Mouse (Mus musculus): ENCODE results near the gene 4933428G20Rik. TPM values are rescaled to one million over a fixed set of nuclear protein-coding genes. Genes with fewer than 3 reads are reported as not detected.

4933428G20Rik gene
- total and polyA plus RNA-seq, 3 experiments, result not detected

DNA sequence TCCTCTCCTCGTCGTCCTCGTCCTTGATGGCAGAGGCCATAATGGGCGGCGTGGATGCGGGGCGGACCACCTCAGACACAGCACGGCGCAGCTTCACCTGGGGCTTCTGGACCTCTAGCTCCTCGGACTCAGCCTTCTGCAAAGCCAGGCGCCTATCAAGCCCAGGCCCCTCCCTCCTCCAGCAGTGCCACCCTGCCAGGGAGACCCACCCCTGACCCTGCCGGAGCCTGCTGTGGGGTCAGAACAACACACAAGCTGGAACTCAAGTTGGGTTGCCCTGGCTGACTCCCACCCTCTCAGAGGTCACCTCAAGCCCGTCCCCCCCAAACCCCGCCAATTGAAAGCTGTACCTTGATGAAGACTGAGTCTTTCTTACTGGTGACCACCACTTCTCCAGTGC lies 23.0 kb upstream of the 4933428G20Rik start:
- Histone ChIP-seq H3K9me3 (replicated peaks) (no peaks in the 10 kb centered on the region), H3K4me1 (ENCODE audit: insufficient read depth, low read depth, low read length) (no peaks in the 10 kb centered on the region), H3K4me3 (ENCODE audit: low read depth, low read length) (no peak overlapping the region), H3K27me3 (ENCODE audit: insufficient read depth, low read length) (peaks cover 80% of the 10 kb centered on the region), H3K36me3 (replicated peaks) (no peaks in the 10 kb centered on the region)
- ATAC-seq (ENCODE audit: extremely low read depth, insufficient number of reproducible peaks, low FRiP score, poor library complexity, severe bottlenecking) (no peak), DNase-seq (ENCODE audit: low spot score) (no peak)
- TF ChIP-seq TAL1 (conservative IDR thresholded peaks at IDR 0.05; ENCODE audit: low read depth, low read length) (no peak), CTCF (IDR thresholded peaks at IDR 0.05; ENCODE audit: low read depth, low read length) (no peak), POLR2AphosphoS5 (IDR thresholded peaks at IDR 0.05; ENCODE audit: insufficient replicate concordance, low read depth, low read length) (no peak), GATA1 (IDR thresholded peaks at IDR 0.05; ENCODE audit: borderline replicate concordance, low read length) (no peak), GATA2 (IDR thresholded peaks at IDR 0.05; ENCODE audit: borderline replicate concordance, low read depth, low read length) (no peak)

DNA sequence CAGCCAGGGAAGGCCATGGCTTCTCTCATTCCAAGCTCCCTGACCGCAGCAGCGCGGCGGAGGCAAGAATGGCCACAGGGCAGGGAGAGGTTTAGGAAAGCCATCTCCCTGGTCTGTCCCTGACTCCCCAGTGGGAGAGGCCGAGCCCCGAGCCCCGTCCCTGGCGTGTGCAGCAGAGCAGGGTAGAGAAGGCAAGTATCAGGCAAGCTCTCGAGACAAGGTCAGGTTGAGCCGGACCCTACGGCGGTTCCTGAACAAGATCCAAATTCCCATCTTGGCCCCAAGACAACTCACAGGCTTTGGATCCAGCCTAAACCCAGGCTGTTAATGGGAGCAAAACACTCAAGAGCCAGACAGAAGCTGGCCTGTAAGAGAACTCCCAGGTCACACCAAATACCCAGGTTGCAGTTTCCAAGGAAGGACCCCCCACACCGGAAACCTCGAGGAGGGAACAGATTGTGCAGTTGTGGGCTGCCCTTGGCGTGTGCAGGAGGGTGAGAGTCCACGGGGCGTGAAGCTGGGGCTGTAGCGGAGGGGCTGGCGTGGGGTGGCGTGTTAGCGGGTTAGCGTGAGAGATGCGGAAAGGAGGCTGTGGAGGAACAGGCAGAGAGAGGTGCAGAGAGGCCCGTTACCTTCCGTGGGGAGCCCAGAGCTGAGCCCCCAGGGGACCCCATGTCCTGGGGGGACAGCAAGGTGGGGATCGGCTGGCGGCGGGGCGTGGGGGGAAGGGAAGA lies 21.8 kb upstream of the 4933428G20Rik start:
- ATAC-seq (ENCODE audit: extremely low read depth, insufficient number of reproducible peaks, low FRiP score, poor library complexity, severe bottlenecking), result no peak
- Histone ChIP-seq H3K4me3 (ENCODE audit: low read depth, low read length) (no peak overlapping the region), H3K36me3 (replicated peaks) (no peaks in the 10 kb centered on the region)

DNA sequence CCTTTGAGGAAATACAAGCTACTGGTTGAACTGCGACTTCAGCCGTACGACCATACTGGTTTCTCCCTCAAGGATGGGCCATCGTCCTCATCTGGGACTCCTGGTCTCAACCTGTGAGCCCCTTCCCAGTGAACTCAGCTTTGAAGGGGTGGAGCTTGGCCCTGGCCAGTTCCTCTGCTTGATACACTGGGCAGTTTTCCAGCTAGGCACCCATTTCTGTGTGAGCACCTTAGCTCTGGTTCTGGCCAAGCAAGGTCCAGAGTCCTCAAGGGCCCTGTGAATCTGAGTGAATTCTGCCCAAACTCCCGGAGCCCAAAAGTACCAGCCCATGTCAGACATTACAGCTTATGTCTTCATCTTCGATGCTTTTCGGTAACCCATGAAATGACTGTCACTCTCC lies 20.4 kb upstream of the 4933428G20Rik start:
- peaks cover 81% of the 10 kb centered on the region for H3K27me3 ChIP-seq (ENCODE audit: insufficient read depth, low read length)
- no peak for TF ChIP-seq POLR2AphosphoS5 (IDR thresholded peaks at IDR 0.05; ENCODE audit: insufficient replicate concordance, low read depth, low read length)
- ATAC-seq (ENCODE audit: extremely low read depth, insufficient number of reproducible peaks, low FRiP score, poor library complexity, severe bottlenecking), result no peak

More for the DNA sequence above, 21.8 kb upstream of the 4933428G20Rik start:
- DNase-seq (ENCODE audit: low spot score), result no peak
- TF ChIP-seq CTCF (IDR thresholded peaks at IDR 0.05; ENCODE audit: low read depth, low read length) (no peak), TAL1 (conservative IDR thresholded peaks at IDR 0.05; ENCODE audit: low read depth, low read length) (no peak), POLR2AphosphoS5 (IDR thresholded peaks at IDR 0.05; ENCODE audit: insufficient replicate concordance, low read depth, low read length) (no peak), GATA2 (IDR thresholded peaks at IDR 0.05; ENCODE audit: borderline replicate concordance, low read depth, low read length) (no peak), GATA1 (IDR thresholded peaks at IDR 0.05; ENCODE audit: borderline replicate concordance, low read length) (no peak)
- H3K9me3 ChIP-seq (replicated peaks), result no peaks in the 10 kb centered on the region
- no peaks in the 10 kb centered on the region for H3K4me1 ChIP-seq (ENCODE audit: insufficient read depth, low read depth, low read length)
- peaks cover 83% of the 10 kb centered on the region for H3K27me3 ChIP-seq (ENCODE audit: insufficient read depth, low read length)

DNA sequence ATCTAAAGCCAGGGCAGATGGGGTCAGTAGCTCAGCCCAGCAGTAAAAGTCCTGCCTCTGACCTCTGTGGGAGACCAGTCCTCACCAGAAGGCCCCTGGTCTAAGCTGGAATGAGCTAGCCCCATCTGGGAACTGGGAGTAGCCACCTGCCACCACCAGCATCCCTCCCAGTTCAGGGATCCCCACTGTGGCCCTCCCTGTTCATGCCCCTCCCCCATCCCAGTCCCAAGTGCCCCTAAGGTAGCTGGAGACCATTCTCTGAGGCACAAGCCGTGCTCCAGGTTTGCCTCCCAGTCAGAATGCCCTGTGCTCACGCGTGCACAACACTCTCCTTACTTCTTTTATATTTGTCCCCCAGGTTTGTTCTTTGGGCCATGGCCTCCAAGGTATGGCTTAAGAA lies 12.9 kb upstream of the 4933428G20Rik start:
- Histone ChIP-seq H3K36me3 (replicated peaks) (no peaks in the 10 kb centered on the region), H3K4me3 (ENCODE audit: low read depth, low read length) (no peak overlapping the region), H3K27me3 (ENCODE audit: insufficient read depth, low read length) (peaks cover 34% of the 10 kb centered on the region), H3K4me1 (ENCODE audit: insufficient read depth, low read depth, low read length) (peaks cover 26% of the 10 kb centered on the region), H3K9me3 (replicated peaks) (no peaks in the 10 kb centered on the region)
- TF ChIP-seq CTCF (IDR thresholded peaks at IDR 0.05; ENCODE audit: low read depth, low read length) (no peak), TAL1 (conservative IDR thresholded peaks at IDR 0.05; ENCODE audit: low read depth, low read length) (no peak), GATA2 (IDR thresholded peaks at IDR 0.05; ENCODE audit: borderline replicate concordance, low read depth, low read length) (no peak), GATA1 (IDR thresholded peaks at IDR 0.05; ENCODE audit: borderline replicate concordance, low read length) (no peak), POLR2AphosphoS5 (IDR thresholded peaks at IDR 0.05; ENCODE audit: insufficient replicate concordance, low read depth, low read length) (no peak)
- no peak for ATAC-seq (ENCODE audit: extremely low read depth, insufficient number of reproducible peaks, low FRiP score, poor library complexity, severe bottlenecking)
- DNase-seq (ENCODE audit: low spot score), result no peak

More for the DNA sequence above, 20.4 kb upstream of the 4933428G20Rik start:
- no peaks in the 10 kb centered on the region for H3K9me3 ChIP-seq (replicated peaks)
- H3K4me3 ChIP-seq (ENCODE audit: low read depth, low read length), result no peak overlapping the region
- no peaks in the 10 kb centered on the region for H3K36me3 ChIP-seq (replicated peaks)
- DNase-seq (ENCODE audit: low spot score), result no peak
- H3K4me1 ChIP-seq (ENCODE audit: insufficient read depth, low read depth, low read length), result no peaks in the 10 kb centered on the region

DNA sequence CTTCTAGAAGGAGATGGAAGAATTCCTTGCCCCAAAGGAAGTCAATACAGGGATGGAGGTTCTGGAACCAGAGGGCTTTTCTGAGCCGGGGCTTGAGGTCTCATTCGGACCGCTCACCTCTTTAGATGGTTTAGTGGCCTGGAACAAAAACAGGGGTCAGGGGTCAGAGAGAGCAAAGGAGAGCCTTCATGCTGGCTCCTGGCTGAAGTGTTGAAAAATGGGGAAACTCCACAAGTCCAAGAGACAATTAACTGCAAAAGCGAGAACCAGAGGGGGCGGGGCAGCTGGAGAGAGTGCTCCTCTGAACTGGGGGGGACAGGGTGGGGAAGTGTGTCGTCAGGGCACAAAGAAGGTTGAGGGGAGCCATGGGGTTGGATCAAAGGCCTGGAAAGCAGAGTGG lies 12.4 kb upstream of the 4933428G20Rik start:
- Histone ChIP-seq H3K4me1 (ENCODE audit: insufficient read depth, low read depth, low read length) (peaks cover 26% of the 10 kb centered on the region), H3K36me3 (replicated peaks) (no peaks in the 10 kb centered on the region), H3K27me3 (ENCODE audit: insufficient read depth, low read length) (peaks cover 35% of the 10 kb centered on the region), H3K4me3 (ENCODE audit: low read depth, low read length) (peak overlapping the region; percentile 71), H3K9me3 (replicated peaks) (no peaks in the 10 kb centered on the region)
- DNase-seq (ENCODE audit: low spot score) (no peak), ATAC-seq (ENCODE audit: extremely low read depth, insufficient number of reproducible peaks, low FRiP score, poor library complexity, severe bottlenecking) (no peak)
- TF ChIP-seq CTCF (IDR thresholded peaks at IDR 0.05; ENCODE audit: low read depth, low read length) (no peak), GATA1 (IDR thresholded peaks at IDR 0.05; ENCODE audit: borderline replicate concordance, low read length) (no peak), POLR2AphosphoS5 (IDR thresholded peaks at IDR 0.05; ENCODE audit: insufficient replicate concordance, low read depth, low read length) (no peak), GATA2 (IDR thresholded peaks at IDR 0.05; ENCODE audit: borderline replicate concordance, low read depth, low read length) (no peak), TAL1 (conservative IDR thresholded peaks at IDR 0.05; ENCODE audit: low read depth, low read length) (no peak)

DNA sequence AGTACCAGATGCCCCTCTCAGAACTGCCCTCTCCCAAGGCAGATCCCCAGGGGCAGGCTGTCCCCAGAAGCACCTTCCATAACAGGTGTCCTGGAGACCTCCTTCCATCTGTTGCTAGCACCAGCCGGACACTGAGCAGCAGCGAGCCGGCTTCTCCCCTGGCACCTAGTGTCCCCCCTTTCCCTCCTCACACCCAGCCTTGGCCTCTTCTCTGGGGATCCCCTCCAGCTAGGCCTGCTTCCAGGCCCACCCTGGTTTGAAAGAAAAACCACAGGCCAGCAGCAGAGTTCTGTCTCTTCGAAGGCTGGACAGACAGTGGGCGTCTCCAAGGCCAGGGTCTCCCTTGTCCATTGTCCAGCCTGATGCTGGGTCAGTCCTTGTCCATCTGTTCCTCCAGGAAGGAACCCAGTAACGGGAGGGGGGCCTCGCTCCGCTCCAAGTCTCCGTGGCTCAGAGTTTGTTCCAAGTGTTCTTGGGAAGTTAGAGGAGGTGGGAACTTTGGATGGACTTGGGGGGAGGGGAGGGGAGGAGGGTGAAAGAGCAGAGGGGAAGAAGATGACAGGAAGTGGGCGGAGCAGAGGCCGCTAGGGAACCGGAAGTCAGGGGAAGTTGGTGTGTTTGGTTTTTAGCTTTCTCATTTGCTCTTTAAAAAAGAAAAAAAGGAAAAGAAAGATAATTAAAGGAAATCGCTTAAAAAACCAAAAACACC lies 11.7 kb upstream of the 4933428G20Rik start:
- TF ChIP-seq CTCF (IDR thresholded peaks at IDR 0.05; ENCODE audit: low read depth, low read length) (no peak), GATA1 (IDR thresholded peaks at IDR 0.05; ENCODE audit: borderline replicate concordance, low read length) (no peak), POLR2AphosphoS5 (IDR thresholded peaks at IDR 0.05; ENCODE audit: insufficient replicate concordance, low read depth, low read length) (no peak), TAL1 (conservative IDR thresholded peaks at IDR 0.05; ENCODE audit: low read depth, low read length) (no peak), GATA2 (IDR thresholded peaks at IDR 0.05; ENCODE audit: borderline replicate concordance, low read depth, low read length) (no peak)
- H3K4me1 ChIP-seq (ENCODE audit: insufficient read depth, low read depth, low read length), result peaks cover 26% of the 10 kb centered on the region
- no peaks in the 10 kb centered on the region for H3K36me3 ChIP-seq (replicated peaks)
- no peaks in the 10 kb centered on the region for H3K9me3 ChIP-seq (replicated peaks)
- peak; percentile 57; the same call in 1 of the 2 replicates for ATAC-seq (ENCODE audit: extremely low read depth, insufficient number of reproducible peaks, low FRiP score, poor library complexity, severe bottlenecking)
- peak; percentile 75 for DNase-seq (ENCODE audit: low spot score)
- H3K4me3 ChIP-seq (ENCODE audit: low read depth, low read length), result peak overlapping the region; percentile 71
- peaks cover 28% of the 10 kb centered on the region for H3K27me3 ChIP-seq (ENCODE audit: insufficient read depth, low read length)
